Mouse (Mus musculus) heart, postnatal 0 days (tissue): ENCODE measurements at regions not wholly inside any gene's neighbourhood (a gene's known extent, or its start where the extent isn't known, plus 50 kb on each side); places are given as distances from the start of the nearest gene placed in this dataset.

Experiments used
- ATAC-seq: fragments of 200-750 bp; cut with Nextera tagmentation; 2 replicates; pipeline ENCODE4 v1.8.0; 2017; ENCODE audit warnings: low read depth, moderate number of reproducible peaks, moderate library complexity; ENCODE audit not compliant: insufficient read depth
- DNase-seq: peaks from one replicate; pipeline ENCODE4 v3.0.0-alpha.2; 2016; ENCODE audit warnings: low spot score
- H3K27ac ChIP-seq: fragments of 300-500 bp; sonication (generic); 2 replicates; pipeline ENCODE4 v1.5.1; 2014; ENCODE audit warnings: low read depth, mild to moderate bottlenecking
- H3K27me3 ChIP-seq: fragments of 300-500 bp; sonication (generic); 2 replicates; pipeline ENCODE4 v1.6.1; 2014; ENCODE audit warnings: low read length, mixed read lengths; ENCODE audit not compliant: control insufficient read depth, insufficient read depth
- H3K36me3 ChIP-seq: fragments of 300-500 bp; sonication (generic); replicated peaks from 2 replicates; pipeline ENCODE4 v1.6.1; 2014; ENCODE audit warnings: low read length, mixed read lengths; ENCODE audit not compliant: control insufficient read depth, insufficient read depth
- H3K4me1 ChIP-seq: fragments of 300-500 bp; sonication (generic); 2 replicates; pipeline ENCODE4 v1.6.1; 2014; ENCODE audit warnings: antibody characterized with exemption; ENCODE audit not compliant: control insufficient read depth, insufficient read depth
- H3K4me2 ChIP-seq: fragments of 300-500 bp; sonication (generic); 2 replicates; pipeline ENCODE4 v1.6.1; 2014; ENCODE audit warnings: low read depth, mild to moderate bottlenecking, low read length, moderate library complexity
- H3K4me3 ChIP-seq: fragments of 300-500 bp; sonication (generic); 2 replicates; pipeline ENCODE4 v1.5.1; 2014; ENCODE audit warnings: low read depth, low read length
- H3K9ac ChIP-seq: fragments of 300-500 bp; sonication (generic); replicated peaks from 2 replicates; pipeline ENCODE4 v1.6.1; 2014; ENCODE audit warnings: low read depth, low read length, mixed read lengths
- H3K9me3 ChIP-seq: fragments of 300-500 bp; sonication (generic); replicated peaks from 2 replicates; pipeline ENCODE4 v1.6.1; 2016; ENCODE audit warnings: low read length; ENCODE audit not compliant: control insufficient read depth
- CTCF ChIP-seq: IDR thresholded peaks from 2 replicates; pipeline ENCODE4 v1.5.1; 2016; ENCODE audit warnings: antibody characterized with exemption, control low read depth, low read depth
- EP300 ChIP-seq: IDR thresholded peaks from 2 replicates; pipeline ENCODE4 v1.6.1; 2016; ENCODE audit warnings: antibody characterized with exemption, low read depth
- WGBS: fragments of 180-500 bp; shearing (Covaris S2); extraction: QIAGEN DNeasy Blood & Tissue Kit; methylation state at CpG from one replicate; pipeline ENCODE4 v1.1.7; 2014; 5-methylcytosine and 5-hydroxymethylcytosine counted together

GRCm38 (mm10) chr3:118248768-118249167 is 313.2 kb upstream of the Dpyd start:
- TF ChIP-seq CTCF (no peak), EP300 (no peak)
- no peak for ATAC-seq
- DNase-seq, result no peak
- Histone ChIP-seq H3K4me2 (no peak overlapping the region), H3K36me3 (no peaks in the 10 kb centered on the region), H3K27me3 (no peaks in the 10 kb centered on the region), H3K9ac (no peak overlapping the region), H3K4me1 (no peaks in the 10 kb centered on the region), H3K9me3 (no peaks in the 10 kb centered on the region), H3K4me3 (no peak overlapping the region), H3K27ac (no peak overlapping the region)
- WGBS, result 63% methylated on average over 2 of the region's 2 CpGs

DNA sequence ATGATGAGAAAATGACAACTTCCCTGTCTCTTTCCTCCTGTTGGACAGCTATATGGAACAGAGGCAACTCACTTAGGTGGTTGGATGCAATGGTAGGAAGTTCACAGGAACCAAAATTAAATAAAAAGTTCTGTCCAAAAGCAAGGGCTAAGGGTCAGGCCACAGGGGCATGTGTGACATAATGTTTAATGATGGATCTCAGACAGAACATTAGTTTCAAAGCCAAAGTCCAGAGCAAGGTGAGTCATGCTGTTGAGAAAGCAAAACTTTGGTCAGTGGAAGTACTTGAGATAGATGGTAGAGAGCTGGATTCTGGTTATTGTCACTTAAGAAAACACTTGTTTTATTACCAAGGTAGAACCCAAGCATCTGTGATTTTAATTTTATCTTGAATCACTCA is 286.0 kb upstream of the Dpyd start:
- H3K4me3 ChIP-seq, result no peak overlapping the region
- ATAC-seq, result no peak
- no peak overlapping the region for H3K27ac ChIP-seq
- no peaks in the 10 kb centered on the region for H3K9me3 ChIP-seq
- no peaks in the 10 kb centered on the region for H3K36me3 ChIP-seq
- H3K4me2 ChIP-seq, result no peak overlapping the region
- DNase-seq, result no peak
- H3K4me1 ChIP-seq, result no peaks in the 10 kb centered on the region
- TF ChIP-seq EP300 (no peak), CTCF (no peak)
- H3K27me3 ChIP-seq, result no peaks in the 10 kb centered on the region
- H3K9ac ChIP-seq, result no peak overlapping the region

DNA sequence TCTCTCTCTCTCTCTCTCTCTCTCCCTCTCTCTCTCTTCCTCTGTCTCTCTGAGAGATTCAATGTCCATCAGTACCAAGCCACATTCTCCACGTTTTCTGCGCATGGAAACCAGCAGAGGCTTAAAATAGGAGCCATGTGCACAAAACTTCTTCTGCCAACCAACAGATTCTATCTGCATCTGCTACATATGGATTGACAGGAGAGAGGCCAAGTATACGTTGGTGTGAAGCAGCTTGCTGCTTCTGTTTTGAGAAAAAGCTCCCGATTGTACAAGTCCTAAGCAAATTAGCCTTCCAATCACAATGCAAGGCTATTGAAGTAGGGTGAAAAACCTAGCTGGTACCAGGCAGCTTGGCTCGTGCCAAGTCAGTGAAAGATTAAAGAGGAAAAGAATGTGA is 283.7 kb upstream of the Dpyd start:
- H3K4me3 ChIP-seq, result no peak overlapping the region
- no peak for ATAC-seq
- no peak for DNase-seq
- no peak for TF ChIP-seq CTCF
- no peak for TF ChIP-seq EP300
- 67% methylated on average over 5 of the region's 5 CpGs for WGBS
- H3K36me3 ChIP-seq, result no peaks in the 10 kb centered on the region
- H3K27me3 ChIP-seq, result no peaks in the 10 kb centered on the region
- H3K9ac ChIP-seq, result no peak overlapping the region
- H3K4me2 ChIP-seq, result no peak overlapping the region
- no peaks in the 10 kb centered on the region for H3K9me3 ChIP-seq
- H3K27ac ChIP-seq, result no peak overlapping the region
- H3K4me1 ChIP-seq, result no peaks in the 10 kb centered on the region

DNA sequence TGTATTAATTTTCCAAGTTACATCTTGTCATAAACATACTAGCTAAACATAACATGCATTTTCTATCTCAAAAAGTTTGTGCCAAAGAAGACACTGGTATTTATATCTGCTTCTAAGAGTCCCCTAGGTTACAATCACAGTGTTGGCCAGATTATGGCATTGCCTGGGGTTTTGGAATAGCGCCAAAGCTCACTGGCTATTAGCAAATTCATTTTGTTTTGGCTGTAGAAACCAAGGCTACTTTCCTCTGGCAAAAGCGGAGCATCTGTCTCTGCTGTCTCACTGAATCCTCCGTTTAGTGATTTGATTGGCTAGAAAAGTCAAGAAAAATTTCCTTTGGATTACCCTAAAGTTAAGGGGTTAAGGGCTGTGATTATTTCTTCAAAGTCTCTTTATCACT is 275.0 kb upstream of the Dpyd start:
- DNase-seq (peak; percentile 15), ATAC-seq (no peak)
- H3K9me3 ChIP-seq, result no peaks in the 10 kb centered on the region
- no peak for TF ChIP-seq EP300
- TF ChIP-seq CTCF, result no peak
- H3K36me3 ChIP-seq, result no peaks in the 10 kb centered on the region
- no peak overlapping the region for H3K4me3 ChIP-seq
- WGBS, result 37% methylated on average over 3 of the region's 3 CpGs
- H3K9ac ChIP-seq, result no peak overlapping the region
- peaks cover 3% of the 10 kb centered on the region; the same call in 1 of the 2 replicates for H3K4me1 ChIP-seq
- H3K4me2 ChIP-seq, result no peak overlapping the region
- H3K27me3 ChIP-seq, result no peaks in the 10 kb centered on the region
- no peak overlapping the region for H3K27ac ChIP-seq

DNA sequence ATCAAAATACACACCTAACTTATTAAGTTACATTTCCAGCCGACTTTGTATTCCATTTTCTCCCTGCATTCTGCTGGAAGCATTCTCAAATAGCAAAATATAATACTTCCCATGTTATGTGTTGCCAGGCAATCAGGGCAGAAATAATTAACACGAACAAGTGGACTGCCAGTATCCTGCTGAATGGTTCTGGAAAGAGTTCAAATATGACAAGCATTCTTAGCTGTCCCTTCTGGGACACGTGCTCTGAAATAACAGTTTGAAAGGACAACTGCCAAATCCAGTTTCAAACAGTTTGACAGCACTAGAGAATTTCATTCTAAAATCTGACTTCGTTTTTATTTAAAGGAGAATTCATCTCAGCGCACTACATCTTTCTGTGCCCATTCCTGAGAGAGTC is 236.8 kb upstream of the Dpyd start:
- TF ChIP-seq EP300, result peak; percentile 77; the same call in 1 of the 2 replicates
- TF ChIP-seq CTCF, result no peak
- Histone ChIP-seq H3K4me3 (no peak overlapping the region), H3K27me3 (no peaks in the 10 kb centered on the region), H3K9ac (no peak overlapping the region), H3K9me3 (no peaks in the 10 kb centered on the region), H3K27ac (no peak overlapping the region; the same call in 1 of the 2 replicates), H3K4me1 (peaks cover 9% of the 10 kb centered on the region; the same call in 1 of the 2 replicates), H3K36me3 (no peaks in the 10 kb centered on the region), H3K4me2 (no peak overlapping the region)
- ATAC-seq (peak; percentile 85), DNase-seq (peak; percentile 85)
- WGBS, result 27% methylated on average over 5 of the region's 5 CpGs

DNA sequence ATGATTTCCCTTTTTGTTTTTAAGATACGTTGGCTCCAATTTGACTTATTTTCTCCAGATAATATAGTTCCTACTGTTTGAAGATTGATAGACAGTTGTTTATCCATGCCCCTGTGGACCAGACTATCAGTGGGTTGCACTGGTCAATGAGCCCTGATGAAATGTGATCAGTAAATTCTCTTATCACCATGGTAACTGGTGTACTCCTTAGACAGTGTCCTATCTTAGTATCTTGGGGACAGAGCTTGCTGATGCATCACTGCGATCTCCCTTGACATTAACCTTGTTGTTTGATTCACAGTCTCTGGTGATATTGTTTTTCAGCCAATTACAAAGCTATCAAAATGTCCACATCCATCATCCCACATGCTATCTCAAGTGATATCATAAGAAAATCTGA is 233.7 kb upstream of the Dpyd start:
- Histone ChIP-seq H3K9me3 (no peaks in the 10 kb centered on the region), H3K4me2 (no peak overlapping the region), H3K9ac (no peak overlapping the region), H3K4me3 (no peak overlapping the region), H3K4me1 (peaks cover 9% of the 10 kb centered on the region; the same call in 1 of the 2 replicates), H3K27me3 (no peaks in the 10 kb centered on the region), H3K36me3 (no peaks in the 10 kb centered on the region), H3K27ac (no peak overlapping the region)
- 86% methylated on average over 2 of the region's 2 CpGs for WGBS
- no peak for TF ChIP-seq EP300
- no peak for TF ChIP-seq CTCF
- ATAC-seq (no peak), DNase-seq (no peak)
